Mouse (Mus musculus): ENCODE results near the gene Dmd.
"Not testable (repeated sequence)": the region's sequence is repeated elsewhere in the genome, so short reads cannot be mapped to it uniquely, and the experiment has no call there.

Gene Dmd

DNA sequence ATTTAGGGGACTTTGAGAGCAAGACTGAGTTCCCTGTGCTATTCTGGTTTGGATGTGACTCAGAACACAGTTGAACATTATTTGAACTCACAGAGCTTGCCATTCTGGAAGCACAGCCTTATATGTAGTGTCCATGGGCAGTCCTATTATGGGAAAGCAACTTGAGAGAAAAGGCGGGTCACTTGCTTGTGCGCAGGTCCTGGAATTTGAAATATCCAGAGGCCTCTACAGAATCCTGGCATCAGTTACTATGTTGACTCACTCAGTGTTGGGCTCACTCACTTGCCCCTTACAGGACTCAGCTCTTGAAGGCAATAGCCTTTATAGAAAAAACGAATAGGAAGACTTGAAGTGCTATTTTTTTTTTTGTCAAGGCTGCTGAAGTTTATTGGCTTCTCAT, at the start of gene Dmd:
Dmd (plus strand) TSS at position 241 of the 400 bp plus-strand sequence.
- no peak for DNase-seq

DNA sequence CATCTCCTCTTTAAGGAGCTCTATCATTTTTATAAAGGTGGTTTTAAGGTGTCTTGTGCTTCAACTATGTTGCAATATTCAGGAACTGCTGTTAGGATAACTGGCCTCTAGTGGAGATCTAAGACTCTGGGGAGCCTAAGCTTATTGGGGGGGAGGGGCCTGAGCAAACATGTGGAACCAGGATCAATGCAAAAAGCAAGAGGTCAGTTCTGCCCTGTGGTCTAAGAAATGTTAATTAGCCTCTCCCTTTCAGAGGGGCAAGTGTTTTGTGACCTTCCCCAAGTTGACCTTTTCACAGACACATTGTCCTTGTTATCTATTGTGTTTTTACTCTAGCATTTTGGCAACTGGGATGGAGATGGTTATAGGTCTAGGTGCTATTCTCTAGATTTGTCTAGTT, 47.2 kb upstream of the Dmd start:
- no peak for DNase-seq

DNA sequence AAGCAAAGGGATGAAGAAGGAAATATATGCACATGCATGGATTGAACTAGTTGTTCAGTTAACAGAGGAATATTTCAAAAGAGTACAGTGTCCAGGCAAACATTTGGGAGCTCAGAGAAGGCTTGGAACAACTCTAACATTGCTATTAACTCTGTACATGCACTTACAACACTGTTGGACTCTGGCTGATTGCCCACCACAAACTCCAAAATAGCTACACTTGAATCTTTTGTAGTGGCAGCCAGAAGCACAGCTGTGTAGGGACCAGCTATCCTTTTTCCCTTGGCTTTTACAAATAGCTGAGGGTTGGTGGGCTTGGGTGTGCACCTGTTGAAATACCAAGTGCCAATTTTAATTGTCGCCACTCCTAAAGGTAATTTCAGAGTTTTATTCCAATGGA, 39.0 kb downstream of the Dmd start:
- no peak for DNase-seq

- DNase-seq: no peak
Observed at GRCm38 (mm10) chrX:83050190-83050589, 101.5 kb downstream of the Dmd start.

- DNase-seq: no peak
Observed at GRCm38 (mm10) chrX:83116171-83116876, 167.7 kb downstream of the Dmd start.

DNA sequence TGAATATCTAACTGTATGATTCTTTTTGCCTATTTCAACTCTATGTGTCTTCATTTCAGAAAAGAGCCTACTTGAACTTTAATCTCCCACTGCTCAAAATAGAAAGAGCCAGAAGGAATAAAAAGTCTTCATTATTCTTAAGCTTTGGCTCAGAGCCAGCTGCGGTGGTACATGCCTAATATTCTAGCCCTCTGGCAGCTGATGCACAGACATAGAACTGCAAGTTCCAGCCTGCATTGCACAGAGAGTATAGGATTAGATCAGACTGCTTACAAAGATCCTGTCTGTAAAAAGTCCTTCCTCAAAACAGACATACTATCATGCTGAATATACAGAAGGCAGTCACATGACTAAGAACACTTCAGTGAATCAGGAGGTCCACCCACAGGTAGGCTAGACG, 168.5 kb downstream of the Dmd start:
- no peak for DNase-seq

DNA sequence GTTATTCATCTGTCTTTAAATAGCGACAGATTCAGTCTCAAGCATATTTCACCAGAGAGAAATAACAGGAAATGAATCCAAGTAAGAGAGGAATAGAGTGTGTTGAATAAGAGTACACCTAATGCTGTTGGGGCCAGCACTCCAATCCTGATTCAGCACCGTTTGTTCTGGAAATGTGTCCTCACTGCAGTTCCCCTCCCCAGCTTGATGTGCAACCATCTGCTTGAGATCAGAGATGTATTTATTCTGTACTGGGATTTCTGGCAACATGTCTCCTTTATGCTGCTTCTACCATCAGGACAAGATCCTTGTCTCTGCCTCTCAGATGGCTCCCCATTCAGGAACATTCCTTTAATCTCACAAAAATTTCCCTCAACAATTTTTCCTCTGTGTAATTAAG, 271.9 kb downstream of the Dmd start:
- DNase-seq: no peak

- DNase-seq: no peak
Observed at GRCm38 (mm10) chrX:83221050-83221449, 272.4 kb downstream of the Dmd start.

DNA sequence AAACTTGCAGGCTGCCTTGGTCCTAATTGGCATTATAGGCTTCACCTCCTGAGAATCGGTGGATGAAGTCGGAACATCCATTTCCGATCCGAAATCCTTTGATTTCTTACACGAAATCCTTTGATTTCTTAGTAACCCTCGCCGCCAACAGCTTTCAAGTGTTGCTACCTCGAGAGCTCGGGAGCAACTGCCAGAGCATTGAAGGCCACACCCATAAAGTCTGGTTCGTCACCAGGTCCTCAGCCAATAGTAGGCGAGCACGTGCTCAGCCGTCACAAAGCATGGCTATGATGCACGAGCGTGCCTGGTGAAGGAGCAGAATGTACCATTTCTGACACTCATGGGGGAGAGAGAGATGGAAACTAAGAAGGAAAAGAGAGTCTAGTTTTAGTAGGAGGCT, 538.9 kb downstream of the Dmd start, which contains the start of gene Tsga8:
Tsga8 (minus strand) TSS at position 327 of the 400 bp plus-strand sequence.
- DNase-seq: no peak

- DNase-seq: no peak
Observed at GRCm38 (mm10) chrX:83674998-83675397, 726.3 kb downstream of the Dmd start.

GRCm38 (mm10) chrX:83686547-83686946, 737.9 kb downstream of the Dmd start:
- no peak for DNase-seq

DNA sequence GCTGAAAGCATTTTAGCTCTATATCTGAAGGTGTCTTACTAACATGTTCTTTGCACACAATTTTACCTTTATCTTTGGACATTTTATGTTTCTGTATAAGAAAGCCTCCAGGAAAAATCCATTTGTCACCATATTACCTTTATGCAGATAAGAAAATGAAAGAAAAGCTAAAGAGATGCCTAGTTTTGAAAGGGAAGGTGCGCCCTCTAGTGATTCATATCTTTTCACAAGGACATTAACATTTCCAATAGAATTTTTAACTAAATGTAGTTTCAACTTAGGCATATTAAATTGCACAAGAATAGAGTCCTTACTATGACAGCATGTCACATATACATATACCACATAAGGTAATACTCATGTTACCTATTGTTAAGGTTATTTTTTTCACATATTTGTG, 791.9 kb downstream of the Dmd start:
- peak; percentile 9 to 16 for DNase-seq

- no peak for DNase-seq
Observed at GRCm38 (mm10) chrX:83746301-83747008, 797.8 kb downstream of the Dmd start.

DNA sequence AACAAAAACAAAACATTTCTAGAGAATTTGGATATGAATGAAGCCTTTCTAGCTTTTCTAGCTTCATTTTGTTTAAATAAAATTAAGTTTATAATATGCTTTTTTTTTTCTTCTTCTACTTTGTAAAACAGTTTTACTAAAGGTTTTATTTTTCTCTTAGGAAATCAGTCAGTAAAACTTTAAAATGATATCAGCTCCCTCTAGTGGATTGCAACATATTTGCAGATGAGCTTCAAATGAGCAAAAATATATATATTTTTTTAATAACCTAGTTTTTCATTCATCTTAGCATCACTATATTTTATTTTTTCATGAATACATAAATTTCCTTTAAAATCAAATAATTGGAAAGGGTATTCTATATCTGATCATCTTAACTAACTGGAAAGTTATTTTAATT, 838.7 kb downstream of the Dmd start:
- DNase-seq: no peak

DNA sequence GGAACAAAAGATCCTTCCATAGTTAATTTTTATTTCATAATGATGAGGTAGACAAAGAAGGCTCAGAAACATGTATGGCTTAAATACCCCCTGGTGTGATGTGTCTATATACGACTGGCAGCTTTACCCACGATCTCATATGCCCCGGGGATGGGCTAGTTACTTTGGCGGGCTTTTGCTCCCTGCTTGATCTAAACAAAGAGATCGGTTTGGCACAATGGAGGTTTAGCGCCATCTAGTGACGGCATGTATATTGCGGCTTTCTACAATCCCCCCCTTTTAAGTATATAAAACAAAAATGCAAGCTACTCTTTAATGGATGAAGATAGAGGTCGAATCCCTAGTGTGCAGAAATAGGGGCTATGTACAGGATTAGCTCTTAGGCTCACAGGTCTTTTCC, 918.8 kb downstream of the Dmd start:
- peak; percentile 4 to 44 for DNase-seq

DNA sequence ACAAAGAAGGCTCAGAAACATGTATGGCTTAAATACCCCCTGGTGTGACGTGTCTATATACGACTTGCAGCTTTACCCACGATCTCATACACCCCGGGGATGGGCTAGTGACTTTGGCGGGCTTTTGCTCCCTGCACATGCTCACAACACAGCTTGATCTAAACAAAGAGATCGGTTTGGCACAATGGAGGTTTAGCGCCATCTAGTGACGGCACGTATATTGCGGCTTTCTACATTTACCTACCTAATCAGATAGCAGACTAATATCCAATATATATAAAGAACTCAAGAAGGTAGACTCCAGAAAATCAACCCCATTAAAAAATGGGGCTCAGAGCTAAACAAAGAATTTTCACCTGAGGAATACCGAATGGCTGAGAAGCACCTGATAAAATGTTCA, 926.7 kb downstream of the Dmd start:
- peak; percentile 1 to 35 for DNase-seq

DNA sequence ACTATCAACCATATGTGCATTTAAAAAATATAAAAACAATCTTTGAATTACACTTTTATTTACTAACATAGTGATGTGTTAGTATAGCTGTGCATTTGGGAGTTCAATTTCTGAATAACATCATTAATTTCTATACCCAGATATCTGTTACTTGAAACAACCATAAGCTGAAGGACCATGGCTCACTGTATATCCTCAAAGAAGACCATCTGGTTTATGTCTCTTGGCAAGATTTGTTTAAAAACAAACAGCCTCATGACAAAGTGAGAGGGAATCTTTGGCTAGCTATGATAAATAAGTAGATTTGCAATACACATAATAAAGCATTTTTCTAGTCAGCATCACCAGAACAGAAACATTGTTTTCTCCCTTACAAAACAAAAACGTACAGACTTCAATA, 1027.2 kb downstream of the Dmd start:
- no peak for DNase-seq

GRCm38 (mm10) chrX:84001294-84001693, 1052.6 kb downstream of the Dmd start:
- DNase-seq: peak; percentile 70 to 75

DNA sequence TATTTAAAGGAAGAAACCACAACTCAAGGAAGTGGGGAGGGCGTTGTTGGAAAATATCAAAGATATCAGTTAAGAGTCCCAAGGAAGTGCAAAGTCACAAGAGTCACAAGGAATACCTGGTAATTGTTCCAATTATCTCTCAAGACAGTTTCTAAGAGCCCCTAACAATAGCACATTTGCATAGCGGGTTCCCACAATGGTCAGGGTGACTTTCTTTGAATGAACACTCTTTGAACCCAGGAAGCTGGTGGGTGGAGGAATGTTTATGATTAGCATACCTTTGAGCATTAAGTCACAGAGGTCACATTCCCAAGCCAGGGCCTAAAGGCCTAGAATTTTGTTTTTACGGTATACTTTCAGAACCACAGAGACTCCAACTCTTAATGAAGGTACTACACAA, 1113.8 kb downstream of the Dmd start:
- DNase-seq: not testable (repeated sequence)

- no peak for DNase-seq
Observed at GRCm38 (mm10) chrX:84165872-84166271, 1217.2 kb downstream of the Dmd start.

- DNase-seq: no peak
Observed at GRCm38 (mm10) chrX:84241297-84241859, 1292.7 kb downstream of the Dmd start.

GRCm38 (mm10) chrX:84330593-84330992, 1381.9 kb downstream of the Dmd start:
- peak; percentile 34 to 77 for DNase-seq

- DNase-seq: peak; percentile 17 to 59
Observed at GRCm38 (mm10) chrX:84332177-84332576, 1383.5 kb downstream of the Dmd start.

DNA sequence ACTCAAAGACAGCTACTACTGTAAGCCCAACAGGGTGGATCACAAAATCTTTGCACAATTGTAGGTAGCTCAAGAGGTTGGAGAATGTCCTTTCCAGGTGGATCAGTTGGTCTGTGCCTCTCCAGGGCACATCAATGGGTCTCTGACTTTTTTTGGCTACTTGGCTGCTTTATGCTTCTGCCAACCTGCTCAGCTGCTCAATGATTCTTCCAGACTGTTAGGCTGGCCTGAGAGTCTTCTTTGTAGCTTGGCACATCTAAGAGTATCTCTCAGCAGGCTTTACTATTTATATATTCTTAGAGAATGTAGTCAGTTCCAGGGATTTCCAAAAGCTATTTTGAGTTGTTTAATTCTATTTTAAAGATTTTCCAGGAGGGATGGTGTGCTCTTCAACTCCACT, 1416.3 kb downstream of the Dmd start:
- DNase-seq: peak; percentile 6 to 44
